Mouse (Mus musculus) 416B (cell line): Measurements from ENCODE around the gene Antxr1.
A peak's percentile ranks its signal among the peaks of the same experiment; 100 is the strongest.
"Not testable (repeated sequence)": the region's sequence is repeated elsewhere in the genome, so short reads cannot be mapped to it uniquely, and the experiment has no call there.

Experiments used
- DNase-seq: peaks from one replicate; pipeline ENCODE4 v3.0.0; 2011; ENCODE audit warnings: low read depth

Antxr1 gene

GRCm38 (mm10) chr6:87101281-87101954, 234.2 kb downstream of the Antxr1 start:
- peak; percentile 84 for DNase-seq

GRCm38 (mm10) chr6:87100297-87101020, 235.2 kb downstream of the Antxr1 start:
- DNase-seq, result no peak

- no peak for DNase-seq
These were observed 235.8 kb downstream of the Antxr1 start for GRCm38 (mm10) chr6:87099671-87100296.

- DNase-seq, result no peak
These were observed 236.4 kb downstream of the Antxr1 start for GRCm38 (mm10) chr6:87099261-87099660.

- not testable (repeated sequence) for DNase-seq
These were observed 242.0 kb downstream of the Antxr1 start for GRCm38 (mm10) chr6:87093631-87094030.

GRCm38 (mm10) chr6:87092476-87092875, 243.1 kb downstream of the Antxr1 start:
- no peak for DNase-seq

GRCm38 (mm10) chr6:87090877-87091276, 244.7 kb downstream of the Antxr1 start:
- DNase-seq, result no peak

- DNase-seq, result no peak
These were observed 247.3 kb downstream of the Antxr1 start for GRCm38 (mm10) chr6:87088356-87088755.

GRCm38 (mm10) chr6:87085026-87085425, 250.6 kb downstream of the Antxr1 start:
- peak; percentile 90 for DNase-seq
